Mouse (Mus musculus): Measurements from ENCODE around the gene Ilk.

The Ilk gene

GRCm38 (mm10) chr7:105738948-105739347 is 2.6 kb downstream of the Ilk start:
- TF ChIP-seq GATA4 (IDR thresholded peaks at IDR 0.05; ENCODE audit: insufficient replicate concordance, low read length), result peak; percentile 55; the same call in 1 of the 2 replicates

- TF ChIP-seq GATA4 (IDR thresholded peaks at IDR 0.05; ENCODE audit: insufficient replicate concordance, low read length), result no peak
Observed at GRCm38 (mm10) chr7:105740089-105740795, 3.9 kb downstream of the Ilk start.

GRCm38 (mm10) chr7:105740851-105741250 is 4.5 kb downstream of the Ilk start:
- TF ChIP-seq GATA4 (IDR thresholded peaks at IDR 0.05; ENCODE audit: insufficient replicate concordance, low read length), result no peak

- no peak for TF ChIP-seq GATA4 (IDR thresholded peaks at IDR 0.05; ENCODE audit: insufficient replicate concordance, low read length)
Observed at GRCm38 (mm10) chr7:105741978-105742377, 5.6 kb downstream of the Ilk start.

GRCm38 (mm10) chr7:105743926-105744590 is 7.7 kb downstream of the Ilk start, which contains the start of gene Taf10:
Taf10 (minus strand) TSS chr7:105744361.
- peak; percentile 9; the same call in 1 of the 2 replicates for TF ChIP-seq GATA4 (IDR thresholded peaks at IDR 0.05; ENCODE audit: insufficient replicate concordance, low read length)

GRCm38 (mm10) chr7:105747776-105748175 is 11.4 kb downstream of the Ilk start:
- no peak for TF ChIP-seq GATA4 (IDR thresholded peaks at IDR 0.05; ENCODE audit: insufficient replicate concordance, low read length)

GRCm38 (mm10) chr7:105751491-105752433 is 15.4 kb downstream of the Ilk start, which contains the start of gene Tpp1:
Tpp1 (minus strand) TSS chr7:105752235.
- TF ChIP-seq GATA4 (IDR thresholded peaks at IDR 0.05; ENCODE audit: insufficient replicate concordance, low read length), result peak; percentile 5; the same call in 1 of the 2 replicates

GRCm38 (mm10) chr7:105752716-105753115 is 16.3 kb downstream of the Ilk start:
- no peak for TF ChIP-seq GATA4 (IDR thresholded peaks at IDR 0.05; ENCODE audit: insufficient replicate concordance, low read length)

- no peak for TF ChIP-seq GATA4 (IDR thresholded peaks at IDR 0.05; ENCODE audit: insufficient replicate concordance, low read length)
Observed at GRCm38 (mm10) chr7:105753281-105753680, 16.9 kb downstream of the Ilk start.

GRCm38 (mm10) chr7:105761813-105762484 is 25.6 kb downstream of the Ilk start:
- no peak for TF ChIP-seq GATA4 (IDR thresholded peaks at IDR 0.05; ENCODE audit: insufficient replicate concordance, low read length)

- no peak for TF ChIP-seq GATA4 (IDR thresholded peaks at IDR 0.05; ENCODE audit: insufficient replicate concordance, low read length)
Observed at GRCm38 (mm10) chr7:105762517-105763270, 26.3 kb downstream of the Ilk start.

GRCm38 (mm10) chr7:105764331-105764730 is 27.9 kb downstream of the Ilk start:
- TF ChIP-seq GATA4 (IDR thresholded peaks at IDR 0.05; ENCODE audit: insufficient replicate concordance, low read length), result no peak

GRCm38 (mm10) chr7:105767729-105768165 is 31.4 kb downstream of the Ilk start:
- no peak for TF ChIP-seq GATA4 (IDR thresholded peaks at IDR 0.05; ENCODE audit: insufficient replicate concordance, low read length)

- TF ChIP-seq GATA4 (IDR thresholded peaks at IDR 0.05; ENCODE audit: insufficient replicate concordance, low read length), result no peak
Observed at GRCm38 (mm10) chr7:105769959-105770358, 33.6 kb downstream of the Ilk start.
